Mouse (Mus musculus): ENCODE data around the gene Tmem95.
A peak's percentile ranks its signal among the peaks of the same experiment; 100 is the strongest.
"Not testable (repeated sequence)": the region's sequence is repeated elsewhere in the genome, so short reads cannot be mapped to it uniquely, and the experiment has no call there.

Tmem95 gene

DNA sequence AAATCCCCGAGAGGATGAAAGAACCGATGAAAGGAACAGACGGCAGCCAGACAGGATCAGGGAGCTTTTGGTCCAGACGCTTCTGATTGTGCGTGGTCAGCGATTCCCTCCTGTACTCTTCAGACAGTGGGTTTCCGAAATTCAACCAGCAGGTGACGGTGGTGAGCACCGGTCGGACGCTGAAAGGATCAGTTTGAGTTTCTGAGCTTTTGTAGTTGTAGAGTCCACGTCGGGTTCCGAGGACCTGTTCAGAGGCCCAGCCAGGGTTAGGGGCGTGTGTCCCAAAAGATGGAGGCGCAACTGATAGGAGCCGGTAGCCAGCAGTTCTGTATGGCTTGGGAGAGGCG is 2.7 kb upstream of the Tmem95 start:
- peak; percentile 80 to 82 for DNase-seq (ENCODE audit: low spot score in 2 of 2)

DNA sequence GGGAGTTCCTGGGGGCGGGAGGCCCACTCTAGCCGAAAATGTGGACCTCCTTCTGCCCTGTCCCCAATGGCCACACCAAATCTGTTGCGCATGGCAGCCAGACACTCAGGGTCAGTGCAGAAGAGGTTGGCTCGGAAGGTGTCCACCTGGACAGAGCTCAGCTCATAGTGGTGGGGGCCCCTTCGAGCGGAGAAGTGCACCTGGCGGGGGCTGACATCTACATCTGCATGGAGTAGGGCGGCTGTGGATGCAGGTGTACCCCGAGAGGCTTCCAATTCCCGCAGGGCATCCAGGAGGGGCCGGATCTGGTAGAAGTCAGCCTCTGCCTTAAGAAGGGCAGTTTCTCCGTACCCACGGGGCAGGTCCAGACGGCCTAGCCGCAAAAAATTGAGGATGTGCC is 1.9 kb upstream of the Tmem95 start:
- DNase-seq (ENCODE audit: low spot score in 2 of 2), result no peak

GRCm38 (mm10) chr11:69878952-69879351 is 1.1 kb upstream of the Tmem95 start:
- no peak for DNase-seq (ENCODE audit: low spot score in 2 of 2)

GRCm38 (mm10) chr11:69878399-69878798 is 581 bp upstream of the Tmem95 start:
- no peak for DNase-seq (ENCODE audit: low spot score in 2 of 2)

DNA sequence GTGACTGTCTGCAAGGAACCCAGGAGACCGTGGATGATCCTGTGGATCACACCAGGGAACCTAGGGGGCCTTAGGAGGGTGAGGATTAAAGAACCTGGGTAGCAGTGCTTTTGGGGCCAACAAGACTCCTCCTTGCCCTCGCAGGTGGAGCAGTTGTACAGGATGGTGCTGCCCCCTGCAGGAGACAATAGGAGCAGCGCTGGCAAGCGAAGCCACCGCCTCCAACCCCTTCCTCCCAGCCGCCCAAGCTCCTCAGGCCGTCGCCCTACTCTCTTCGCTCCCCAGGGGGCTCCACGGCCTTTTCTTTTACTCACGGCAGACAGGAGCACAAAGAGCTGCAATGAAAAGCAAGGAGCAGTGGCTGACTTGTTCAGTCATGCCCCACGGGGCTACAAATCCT is 951 bp downstream of the Tmem95 start:
- peak; percentile 84 to 90 for DNase-seq (ENCODE audit: low spot score in 2 of 2)

DNA sequence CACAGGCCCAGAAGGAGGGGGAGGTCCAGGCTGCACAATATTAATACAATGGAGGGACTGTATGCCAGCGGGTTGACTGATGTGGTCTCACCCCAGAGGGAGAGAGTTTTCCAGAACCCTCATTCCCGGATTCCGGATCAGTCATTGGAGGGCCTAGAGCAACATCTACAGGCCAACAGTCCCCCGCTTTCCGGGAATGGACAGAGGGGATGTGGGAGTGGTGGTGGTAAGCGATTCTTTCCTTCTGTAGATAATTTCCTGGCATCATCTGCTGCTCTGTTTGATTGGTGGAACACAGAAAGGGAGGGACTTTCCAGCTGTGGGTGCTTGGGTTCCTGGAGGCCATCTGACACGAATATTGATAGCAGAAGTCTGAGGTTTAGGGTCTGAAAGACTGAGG is 1.6 kb downstream of the Tmem95 start:
- DNase-seq (ENCODE audit: low spot score in 2 of 2), result no peak

GRCm38 (mm10) chr11:69872451-69872850 is 5.4 kb downstream of the Tmem95 start:
- no peak for DNase-seq (ENCODE audit: low spot score in 2 of 2)

- no peak for DNase-seq (ENCODE audit: low spot score in 2 of 2)
Observed at GRCm38 (mm10) chr11:69871822-69872221, 6.0 kb downstream of the Tmem95 start.

GRCm38 (mm10) chr11:69870289-69871069 is 7.3 kb downstream of the Tmem95 start:
- no peak for DNase-seq (ENCODE audit: low spot score in 2 of 2)

DNA sequence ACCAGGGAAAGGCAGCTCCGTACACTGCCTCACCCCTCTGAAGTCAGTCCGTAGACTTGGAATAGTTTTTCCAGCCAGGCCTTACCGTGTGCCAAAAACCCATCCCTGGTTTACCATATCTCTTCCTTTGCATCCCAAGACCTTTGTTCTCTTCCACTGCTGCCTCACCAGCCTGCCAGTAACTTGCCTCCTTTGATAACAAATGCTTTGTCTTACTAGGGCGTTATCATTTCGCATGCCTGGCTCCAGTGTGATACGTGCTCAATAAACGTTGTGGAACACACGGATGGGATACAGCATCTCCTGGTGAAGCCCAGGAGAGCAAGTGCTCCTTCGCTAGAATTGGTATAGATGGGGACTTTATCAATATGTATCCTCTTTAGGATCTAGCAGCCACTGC is 10.5 kb downstream of the Tmem95 start:
- no peak for DNase-seq (ENCODE audit: low spot score in 2 of 2)

GRCm38 (mm10) chr11:69865561-69865960 is 12.3 kb downstream of the Tmem95 start:
- DNase-seq (ENCODE audit: low spot score in 2 of 2), result no peak

- DNase-seq (ENCODE audit: low spot score in 2 of 2), result no peak
Observed at GRCm38 (mm10) chr11:69864138-69864860, 13.5 kb downstream of the Tmem95 start.

GRCm38 (mm10) chr11:69863729-69864128 is 14.1 kb downstream of the Tmem95 start:
- DNase-seq (ENCODE audit: low spot score in 2 of 2), result not testable (repeated sequence)

DNA sequence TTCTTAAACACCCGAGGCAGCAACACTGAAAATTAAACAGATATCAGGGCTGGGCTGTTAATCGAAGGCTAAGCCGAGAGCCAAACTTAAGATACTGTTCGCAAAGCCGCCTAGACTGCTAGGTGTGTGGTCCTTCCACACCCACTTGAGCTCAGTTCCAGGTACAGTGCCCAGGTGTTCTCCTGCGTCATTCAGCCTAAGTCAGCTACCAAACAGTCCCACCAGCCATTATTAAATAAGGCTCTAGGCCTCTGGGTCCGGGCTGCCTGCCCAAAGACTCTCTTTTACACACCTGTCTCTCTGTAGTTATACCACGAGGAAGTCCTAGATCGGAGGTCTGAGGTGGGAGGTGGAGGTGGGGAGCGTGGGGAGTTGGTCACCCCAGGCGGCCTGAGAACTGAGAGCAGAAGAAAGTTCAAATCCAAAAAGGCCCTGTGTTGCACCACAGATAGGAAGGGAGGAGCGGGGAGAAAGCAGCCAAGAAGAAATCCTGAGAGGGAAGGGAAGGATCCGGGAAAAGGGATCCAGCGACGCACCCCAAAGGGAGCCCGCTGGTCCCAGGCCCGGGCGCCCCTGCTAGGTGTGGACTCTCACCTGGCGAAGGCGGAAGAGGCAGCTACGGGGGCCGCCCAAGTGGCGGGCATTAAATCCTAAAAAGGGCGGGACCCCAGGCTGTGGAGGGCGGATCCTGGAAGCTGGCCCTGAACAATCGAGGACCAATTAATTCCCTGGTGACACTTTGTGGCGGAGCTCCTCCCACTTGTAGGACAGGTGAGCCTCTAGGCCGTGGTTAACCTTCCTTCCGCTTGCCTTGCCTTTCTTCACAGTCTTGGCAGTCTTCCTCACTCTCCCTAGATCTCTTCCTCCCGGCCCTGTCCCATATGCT is 19.5 kb downstream of the Tmem95 start, which contains the start of gene Tnk1:
Gene Tnk1, minus strand, starts transcription at position 618 of the 886 bp plus-strand sequence.
- DNase-seq (ENCODE audit: low spot score in 2 of 2), result no peak

GRCm38 (mm10) chr11:69855347-69855746 is 22.5 kb downstream of the Tmem95 start:
- DNase-seq (ENCODE audit: low spot score in 2 of 2), result peak; percentile 44 to 65

GRCm38 (mm10) chr11:69854680-69855079 is 23.1 kb downstream of the Tmem95 start:
- no peak for DNase-seq (ENCODE audit: low spot score in 2 of 2)

- no peak for DNase-seq (ENCODE audit: low spot score in 2 of 2)
Observed at GRCm38 (mm10) chr11:69853994-69854393, 23.8 kb downstream of the Tmem95 start.

DNA sequence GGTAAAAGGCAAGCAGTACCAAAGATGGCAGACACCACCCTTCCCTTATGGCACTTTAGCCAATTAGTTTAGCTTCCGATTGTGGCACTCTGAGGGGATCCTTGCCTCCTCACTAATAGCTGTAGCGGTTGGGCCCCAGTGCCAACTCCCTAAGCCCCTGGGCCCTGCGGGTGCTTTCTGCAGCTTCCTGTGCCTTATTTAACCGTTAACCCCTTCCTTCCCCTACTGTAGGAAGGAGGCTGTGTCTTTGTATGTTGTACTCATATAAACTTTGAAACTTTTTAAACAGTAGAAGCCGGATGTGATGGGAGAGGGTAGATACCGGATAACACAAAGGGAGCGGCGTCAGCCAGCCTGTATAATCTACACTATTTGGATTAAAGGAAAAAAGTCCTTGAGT is 27.1 kb downstream of the Tmem95 start:
- DNase-seq (ENCODE audit: low spot score in 2 of 2), result no peak

GRCm38 (mm10) chr11:69849884-69850283 is 27.9 kb downstream of the Tmem95 start:
- DNase-seq (ENCODE audit: low spot score in 2 of 2), result no peak

DNA sequence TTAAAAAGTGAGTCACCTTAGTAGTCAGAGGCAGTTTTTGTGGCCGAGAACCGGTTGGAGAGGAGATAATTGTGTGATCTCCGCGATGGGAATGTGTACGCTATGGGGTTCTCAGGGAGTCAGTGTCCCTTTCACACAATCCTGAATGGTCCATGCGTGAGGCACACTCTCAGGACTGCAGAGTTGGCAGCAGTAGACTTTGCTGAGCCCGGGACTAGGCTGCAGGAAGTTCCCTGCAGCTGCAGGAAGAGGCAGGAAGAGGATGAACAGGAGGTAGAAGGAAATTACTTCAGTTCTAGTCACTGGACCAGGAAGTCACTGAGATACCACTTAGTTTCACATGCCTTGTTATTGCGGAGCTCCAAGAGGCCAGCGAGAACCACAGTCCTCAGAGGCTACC is 28.7 kb downstream of the Tmem95 start:
- DNase-seq (ENCODE audit: low spot score in 2 of 2), result no peak

DNA sequence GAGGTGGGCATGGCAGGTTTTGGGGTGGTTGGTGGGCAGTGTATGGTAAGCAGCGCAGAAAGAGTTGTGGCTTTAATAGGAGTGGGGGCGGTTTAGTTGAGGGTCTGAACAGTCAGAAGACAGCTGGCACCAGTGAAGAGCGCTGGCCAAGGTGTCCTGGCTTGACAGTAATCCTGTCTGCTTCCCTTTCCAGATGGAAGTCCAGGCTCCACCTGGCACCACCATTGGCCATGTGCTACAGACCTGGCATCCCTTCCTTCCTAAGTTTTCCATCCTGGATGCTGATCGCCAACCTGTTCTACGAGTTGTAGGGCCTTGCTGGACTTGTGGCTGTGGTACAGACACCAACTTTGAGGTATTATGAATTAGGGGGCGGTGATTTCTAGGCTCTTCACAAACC is 29.8 kb downstream of the Tmem95 start:
- DNase-seq (ENCODE audit: low spot score in 2 of 2), result no peak

All from natural killer cell, adult 2 months (primary cell).